Mouse (Mus musculus) neural tube, embryonic 15.5 days (tissue): ENCODE measurements at regions not wholly inside any gene's neighbourhood (a gene's known extent, or its start where the extent isn't known, plus 50 kb on each side); places are given as distances from the start of the nearest gene placed in this dataset.

Source experiments
- ATAC-seq: fragments of 200-750 bp; cut with Nextera tagmentation; 2 replicates; pipeline ENCODE4 v1.8.0; 2017; ENCODE audit warnings: mild to moderate bottlenecking, moderate TSS enrichment, moderate library complexity; ENCODE audit not compliant: low FRiP score
- H3K27ac ChIP-seq: fragments of 300-500 bp; sonication (generic); replicated peaks from 2 replicates; pipeline ENCODE4 v1.5.1; 2015; ENCODE audit warnings: mild to moderate bottlenecking, inconsistent platforms
- H3K27me3 ChIP-seq: fragments of 300-500 bp; sonication (generic); replicated peaks from 2 replicates; pipeline ENCODE4 v1.6.1; 2015; ENCODE audit warnings: inconsistent platforms
- H3K36me3 ChIP-seq: fragments of 300-500 bp; sonication (generic); 2 replicates; pipeline ENCODE4 v1.6.1; 2015; ENCODE audit warnings: inconsistent platforms
- H3K4me1 ChIP-seq: fragments of 300-500 bp; sonication (generic); 2 replicates; pipeline ENCODE4 v1.6.1; 2015; ENCODE audit warnings: inconsistent platforms
- H3K4me2 ChIP-seq: fragments of 300-500 bp; sonication (generic); 2 replicates; pipeline ENCODE4 v1.6.1; 2015; ENCODE audit warnings: inconsistent platforms, mild to moderate bottlenecking, moderate library complexity
- H3K4me3 ChIP-seq: fragments of 300-500 bp; sonication (generic); replicated peaks from 2 replicates; pipeline ENCODE4 v1.5.1; 2015; ENCODE audit warnings: mild to moderate bottlenecking, inconsistent platforms
- H3K9ac ChIP-seq: fragments of 300-500 bp; sonication (generic); replicated peaks from 2 replicates; pipeline ENCODE4 v1.6.1; 2015; ENCODE audit warnings: mild to moderate bottlenecking, inconsistent platforms
- H3K9me3 ChIP-seq: fragments of 300-500 bp; sonication (generic); replicated peaks from 2 replicates; pipeline ENCODE4 v1.6.1; 2016; ENCODE audit warnings: inconsistent platforms
- whole genome bisulfite sequencing: fragments of 180-500 bp; shearing (Covaris S2); methylation state at CpG from one replicate; pipeline ENCODE4 v1.1.7; 2015; ENCODE audit warnings: mixed read lengths; 5-methylcytosine and 5-hydroxymethylcytosine counted together

- H3K36me3 ChIP-seq, result no peaks in the 10 kb centered on the region
- no peak overlapping the region for H3K9ac ChIP-seq
- no peak overlapping the region for H3K4me2 ChIP-seq
- no peak overlapping the region for H3K27ac ChIP-seq
- 0 out of 2 replicates have a peak, but pooled peaks cover 3% of the 10 kb centered on the region for H3K4me1 ChIP-seq
- H3K4me3 ChIP-seq, result no peak overlapping the region
- no peaks in the 10 kb centered on the region for H3K9me3 ChIP-seq
- no peak for ATAC-seq
- H3K27me3 ChIP-seq, result no peaks in the 10 kb centered on the region
- 55% methylated on average over 3 of the region's 3 CpGs for WGBS
Observed at GRCm38 (mm10) chr6:117255399-117256098, 87.2 kb downstream of the Cxcl12 start.

GRCm38 (mm10) chr6:117256099-117256471 is 87.8 kb downstream of the Cxcl12 start:
- no peaks in the 10 kb centered on the region for H3K27me3 ChIP-seq
- ATAC-seq, result no peak
- 0 out of 2 replicates have a peak, but pooled peaks cover 3% of the 10 kb centered on the region for H3K4me1 ChIP-seq

GRCm38 (mm10) chr6:117257591-117257990 is 89.3 kb downstream of the Cxcl12 start:
- H3K4me1 ChIP-seq, result 0 out of 2 replicates have a peak, but pooled peaks cover 3% of the 10 kb centered on the region
- 79% methylated on average over 4 of the region's 4 CpGs for WGBS

More at GRCm38 (mm10) chr6:117256099-117256471, 87.8 kb downstream of the Cxcl12 start:
- H3K4me2 ChIP-seq, result no peak overlapping the region
- H3K27ac ChIP-seq, result no peak overlapping the region
- H3K36me3 ChIP-seq, result no peaks in the 10 kb centered on the region
- no peak overlapping the region for H3K4me3 ChIP-seq
- 84% methylated on average over 2 of the region's 2 CpGs for WGBS
- H3K9ac ChIP-seq, result no peak overlapping the region
- no peaks in the 10 kb centered on the region for H3K9me3 ChIP-seq

GRCm38 (mm10) chr6:117267906-117268305 is 99.6 kb downstream of the Cxcl12 start:
- Histone ChIP-seq H3K4me2 (no peak overlapping the region), H3K9me3 (no peaks in the 10 kb centered on the region), H3K9ac (no peak overlapping the region), H3K36me3 (no peaks in the 10 kb centered on the region), H3K4me1 (peaks cover 20% of the 10 kb centered on the region), H3K27me3 (no peaks in the 10 kb centered on the region), H3K4me3 (no peak overlapping the region), H3K27ac (no peak overlapping the region)
- WGBS, result 86% methylated on average over 1 of the region's 1 CpGs
- no peak for ATAC-seq

More at GRCm38 (mm10) chr6:117257591-117257990, 89.3 kb downstream of the Cxcl12 start:
- Histone ChIP-seq H3K27me3 (no peaks in the 10 kb centered on the region), H3K4me3 (no peak overlapping the region), H3K36me3 (no peaks in the 10 kb centered on the region), H3K9ac (no peak overlapping the region), H3K9me3 (no peaks in the 10 kb centered on the region), H3K4me2 (no peak overlapping the region), H3K27ac (no peak overlapping the region)
- ATAC-seq, result no peak

- peaks cover 20% of the 10 kb centered on the region for H3K4me1 ChIP-seq
- no peaks in the 10 kb centered on the region for H3K36me3 ChIP-seq
Observed at GRCm38 (mm10) chr6:117268376-117268775, 100.0 kb downstream of the Cxcl12 start.

GRCm38 (mm10) chr6:117270261-117270660 is 101.9 kb downstream of the Cxcl12 start:
- no peak overlapping the region for H3K4me2 ChIP-seq
- no peaks in the 10 kb centered on the region for H3K27me3 ChIP-seq
- H3K9me3 ChIP-seq, result no peaks in the 10 kb centered on the region
- H3K4me1 ChIP-seq, result peaks cover 20% of the 10 kb centered on the region
- 83% methylated on average over 3 of the region's 3 CpGs for WGBS
- H3K4me3 ChIP-seq, result no peak overlapping the region
- no peak overlapping the region for H3K27ac ChIP-seq
- no peaks in the 10 kb centered on the region for H3K36me3 ChIP-seq
- H3K9ac ChIP-seq, result no peak overlapping the region
- ATAC-seq, result no peak

More at GRCm38 (mm10) chr6:117268376-117268775, 100.0 kb downstream of the Cxcl12 start:
- no peak overlapping the region for H3K27ac ChIP-seq
- no peak overlapping the region for H3K4me2 ChIP-seq
- no peak overlapping the region for H3K4me3 ChIP-seq
- no peak for ATAC-seq
- no peak overlapping the region for H3K9ac ChIP-seq
- H3K27me3 ChIP-seq, result no peaks in the 10 kb centered on the region
- no peaks in the 10 kb centered on the region for H3K9me3 ChIP-seq
- 92% methylated on average over 2 of the region's 2 CpGs for WGBS

GRCm38 (mm10) chr6:117271562-117272226 is 103.4 kb downstream of the Cxcl12 start:
- ATAC-seq, result no peak

GRCm38 (mm10) chr6:117272227-117272955 is 104.1 kb downstream of the Cxcl12 start:
- no peak overlapping the region for H3K4me3 ChIP-seq
- H3K9me3 ChIP-seq, result no peaks in the 10 kb centered on the region
- H3K27ac ChIP-seq, result peak overlapping the region; percentile 66
- H3K36me3 ChIP-seq, result no peaks in the 10 kb centered on the region
- no peak for ATAC-seq
- no peaks in the 10 kb centered on the region for H3K27me3 ChIP-seq
- H3K4me1 ChIP-seq, result peaks cover 20% of the 10 kb centered on the region
- no peak overlapping the region for H3K9ac ChIP-seq
- WGBS, result 63% methylated on average over 9 of the region's 9 CpGs
- no peak overlapping the region for H3K4me2 ChIP-seq

More at GRCm38 (mm10) chr6:117271562-117272226, 103.4 kb downstream of the Cxcl12 start:
- Histone ChIP-seq H3K9ac (no peak overlapping the region), H3K4me3 (no peak overlapping the region), H3K9me3 (no peaks in the 10 kb centered on the region), H3K4me1 (peaks cover 20% of the 10 kb centered on the region), H3K4me2 (no peak overlapping the region), H3K27ac (peak overlapping the region; percentile 66), H3K36me3 (no peaks in the 10 kb centered on the region), H3K27me3 (no peaks in the 10 kb centered on the region)
- WGBS, result 68% methylated on average over 12 of the region's 12 CpGs

- H3K9ac ChIP-seq, result no peak overlapping the region
- peaks cover 19% of the 10 kb centered on the region for H3K4me1 ChIP-seq
- 88% methylated on average over 5 of the region's 5 CpGs for WGBS
Observed at GRCm38 (mm10) chr6:117275915-117276314, 107.6 kb downstream of the Cxcl12 start.

GRCm38 (mm10) chr6:117276850-117277249 is 108.5 kb downstream of the Cxcl12 start:
- Histone ChIP-seq H3K27me3 (no peaks in the 10 kb centered on the region), H3K4me2 (no peak overlapping the region), H3K36me3 (no peaks in the 10 kb centered on the region), H3K4me3 (no peak overlapping the region), H3K4me1 (peaks cover 11% of the 10 kb centered on the region), H3K9me3 (no peaks in the 10 kb centered on the region), H3K9ac (no peak overlapping the region), H3K27ac (no peak overlapping the region)
- WGBS, result 58% methylated on average over 3 of the region's 3 CpGs
- no peak for ATAC-seq

More at GRCm38 (mm10) chr6:117275915-117276314, 107.6 kb downstream of the Cxcl12 start:
- Histone ChIP-seq H3K4me3 (no peak overlapping the region), H3K27ac (no peak overlapping the region), H3K27me3 (no peaks in the 10 kb centered on the region), H3K36me3 (no peaks in the 10 kb centered on the region), H3K9me3 (no peaks in the 10 kb centered on the region), H3K4me2 (no peak overlapping the region)
- no peak for ATAC-seq

- H3K9me3 ChIP-seq, result no peaks in the 10 kb centered on the region
- H3K4me3 ChIP-seq, result no peak overlapping the region
- no peak overlapping the region for H3K4me2 ChIP-seq
- H3K27me3 ChIP-seq, result no peaks in the 10 kb centered on the region
- no peak for ATAC-seq
- no peaks in the 10 kb centered on the region for H3K36me3 ChIP-seq
- no peak overlapping the region for H3K9ac ChIP-seq
- H3K27ac ChIP-seq, result no peak overlapping the region
- 0 out of 2 replicates have a peak, but pooled peaks cover 4% of the 10 kb centered on the region for H3K4me1 ChIP-seq
Observed at GRCm38 (mm10) chr6:117279297-117279696, 111.0 kb downstream of the Cxcl12 start.
